Mouse (Mus musculus): ENCODE measurements around the gene Atp12a. TPM values are rescaled to one million over a fixed set of nuclear protein-coding genes. Genes with fewer than 3 reads are reported as not detected.

Atp12a gene
- polyA plus RNA-seq, 1 experiment from 2014 or later: not detected

DNA sequence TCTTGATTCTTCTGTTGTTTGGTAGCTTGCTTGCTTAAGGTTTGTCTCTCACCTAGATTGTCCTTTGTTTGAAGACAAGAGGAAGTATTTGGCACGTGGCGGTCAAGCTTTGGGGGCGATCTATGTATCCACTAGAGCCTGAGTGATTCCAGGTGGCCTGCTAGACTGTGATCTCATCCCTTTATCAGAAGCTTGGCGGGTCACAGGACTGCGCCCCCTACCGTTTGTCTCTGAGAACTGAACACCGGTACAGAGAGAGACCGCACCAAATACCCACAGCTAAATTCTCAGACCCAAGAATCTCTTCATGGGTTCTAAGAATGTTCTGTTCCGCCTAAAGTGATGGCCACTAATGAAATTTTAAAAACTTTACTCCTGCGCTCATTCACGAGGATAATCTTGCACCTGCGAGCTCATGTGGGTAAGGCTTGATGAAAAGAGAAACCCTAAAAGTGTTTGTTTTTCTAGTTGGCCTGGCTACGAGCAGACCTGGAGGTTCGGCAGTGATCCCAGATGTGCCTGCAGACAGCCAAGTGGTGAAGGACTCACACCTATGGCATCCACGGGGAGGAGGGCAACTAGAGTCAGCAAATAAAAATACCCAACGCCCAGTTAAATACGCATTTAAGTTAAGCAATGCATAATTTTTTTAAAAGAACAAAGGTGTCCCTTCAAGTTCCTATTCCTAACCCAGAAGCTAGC lies 12.8 kb upstream of the Atp12a start:
- Histone ChIP-seq H3K9me3 (ENCODE audit: low read length) (no peaks in the 10 kb centered on the region), H3K4me3 (ENCODE audit: low read depth, low read length) (no peak overlapping the region), H3K27me3 (ENCODE audit: insufficient read depth, low read length) (no peaks in the 10 kb centered on the region), H3K4me2 (ENCODE audit: low read depth, low read length) (no peak overlapping the region), H3K27ac (ENCODE audit: low read depth) (no peak overlapping the region), H3K9ac (replicated peaks) (no peak overlapping the region), H3K4me1 (ENCODE audit: insufficient read depth) (no peaks in the 10 kb centered on the region), H3K36me3 (replicated peaks; ENCODE audit: insufficient read depth, low read length) (no peaks in the 10 kb centered on the region)
- TF ChIP-seq CTCF (IDR thresholded peaks at IDR 0.05; ENCODE audit: low read depth) (peak; percentile 64), EP300 (IDR thresholded peaks at IDR 0.05; ENCODE audit: low read depth) (no peak)
- WGBS (ENCODE audit: insufficient replicate concordance): 31% methylated on average over 17 of the region's 17 CpGs
- ATAC-seq (no peak), DNase-seq (peak; percentile 59)

- no peak overlapping the region for H3K4me3 ChIP-seq (ENCODE audit: low read depth, low read length)
- no peak overlapping the region for H3K4me2 ChIP-seq (ENCODE audit: low read depth, low read length)
- no peaks in the 10 kb centered on the region for H3K36me3 ChIP-seq (replicated peaks; ENCODE audit: insufficient read depth, low read length)
- H3K9ac ChIP-seq (replicated peaks): no peak overlapping the region
- H3K27ac ChIP-seq (ENCODE audit: low read depth): no peak overlapping the region
- H3K4me1 ChIP-seq (ENCODE audit: insufficient read depth): no peaks in the 10 kb centered on the region
- H3K27me3 ChIP-seq (ENCODE audit: insufficient read depth, low read length): no peaks in the 10 kb centered on the region
- ATAC-seq (no peak), DNase-seq (no peak)
- no peaks in the 10 kb centered on the region for H3K9me3 ChIP-seq (ENCODE audit: low read length)
- TF ChIP-seq CTCF (IDR thresholded peaks at IDR 0.05; ENCODE audit: low read depth) (no peak), EP300 (IDR thresholded peaks at IDR 0.05; ENCODE audit: low read depth) (no peak)
- WGBS (ENCODE audit: insufficient replicate concordance): 58% methylated on average over 3 of the region's 3 CpGs
These were observed 10.1 kb upstream of the Atp12a start for GRCm38 (mm10) chr14:56354803-56355202.

- ATAC-seq (no peak), DNase-seq (no peak)
- Histone ChIP-seq H3K27ac (ENCODE audit: low read depth) (no peak overlapping the region), H3K9me3 (ENCODE audit: low read length) (no peaks in the 10 kb centered on the region), H3K4me2 (ENCODE audit: low read depth, low read length) (no peak overlapping the region), H3K4me1 (ENCODE audit: insufficient read depth) (no peaks in the 10 kb centered on the region), H3K4me3 (ENCODE audit: low read depth, low read length) (no peak overlapping the region), H3K27me3 (ENCODE audit: insufficient read depth, low read length) (no peaks in the 10 kb centered on the region), H3K36me3 (replicated peaks; ENCODE audit: insufficient read depth, low read length) (no peaks in the 10 kb centered on the region), H3K9ac (replicated peaks) (no peak overlapping the region)
- WGBS (ENCODE audit: insufficient replicate concordance): 67% methylated on average over 8 of the region's 8 CpGs
- TF ChIP-seq CTCF (IDR thresholded peaks at IDR 0.05; ENCODE audit: low read depth) (no peak), EP300 (IDR thresholded peaks at IDR 0.05; ENCODE audit: low read depth) (no peak)
These were observed 9.5 kb upstream of the Atp12a start for GRCm38 (mm10) chr14:56355396-56355795.

DNA sequence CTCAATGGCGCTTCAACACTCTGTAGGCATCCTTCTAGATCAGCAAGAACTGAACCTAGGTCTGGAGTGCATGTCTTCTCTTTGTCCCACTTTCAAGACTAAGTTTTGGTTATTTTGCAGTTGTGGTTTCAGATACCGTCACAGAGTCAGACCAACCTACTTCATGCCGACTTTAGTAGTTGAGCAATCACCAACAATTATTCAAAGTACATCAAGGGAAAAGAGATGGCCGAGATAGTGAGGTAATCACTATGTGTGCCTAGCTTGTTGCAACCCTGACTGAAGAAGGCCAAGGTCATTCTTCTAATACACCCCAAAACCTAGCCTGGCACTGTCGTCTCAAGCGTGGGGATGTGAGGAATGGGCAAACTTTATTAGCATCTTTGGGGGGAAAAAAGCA lies 8.7 kb upstream of the Atp12a start:
- Histone ChIP-seq H3K27me3 (ENCODE audit: insufficient read depth, low read length) (no peaks in the 10 kb centered on the region), H3K9me3 (ENCODE audit: low read length) (no peaks in the 10 kb centered on the region), H3K27ac (ENCODE audit: low read depth) (no peak overlapping the region), H3K36me3 (replicated peaks; ENCODE audit: insufficient read depth, low read length) (no peaks in the 10 kb centered on the region), H3K9ac (replicated peaks) (no peak overlapping the region), H3K4me2 (ENCODE audit: low read depth, low read length) (no peak overlapping the region), H3K4me1 (ENCODE audit: insufficient read depth) (no peaks in the 10 kb centered on the region), H3K4me3 (ENCODE audit: low read depth, low read length) (no peak overlapping the region)
- 59% methylated on average over 6 of the region's 6 CpGs for WGBS (ENCODE audit: insufficient replicate concordance)
- DNase-seq: no peak
- no peak for ATAC-seq
- TF ChIP-seq CTCF (IDR thresholded peaks at IDR 0.05; ENCODE audit: low read depth): no peak

DNA sequence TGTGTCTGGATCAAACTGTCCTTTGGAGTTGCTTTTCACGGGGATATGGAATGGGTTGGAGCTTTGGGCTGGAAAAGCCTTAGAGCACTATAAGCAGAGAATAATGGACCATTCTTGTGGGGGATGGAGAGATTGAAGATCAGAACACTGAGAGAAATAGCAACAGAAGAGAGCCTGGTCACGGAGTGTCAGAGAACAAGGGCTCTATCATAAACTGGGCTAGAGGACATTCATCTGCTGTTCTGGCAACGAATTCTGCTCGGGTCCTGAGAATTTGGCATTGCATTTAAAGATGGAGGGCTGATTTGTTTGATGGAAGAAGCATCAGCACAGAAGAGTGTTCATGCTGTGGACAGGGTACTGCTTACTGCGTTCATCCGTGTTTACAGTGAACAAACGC lies 6.4 kb upstream of the Atp12a start:
- Histone ChIP-seq H3K4me1 (ENCODE audit: insufficient read depth) (no peaks in the 10 kb centered on the region), H3K27ac (ENCODE audit: low read depth) (no peak overlapping the region), H3K4me2 (ENCODE audit: low read depth, low read length) (no peak overlapping the region), H3K9me3 (ENCODE audit: low read length) (no peaks in the 10 kb centered on the region), H3K36me3 (replicated peaks; ENCODE audit: insufficient read depth, low read length) (no peaks in the 10 kb centered on the region), H3K27me3 (ENCODE audit: insufficient read depth, low read length) (peaks cover 6% of the 10 kb centered on the region; the same call in 1 of the 2 replicates), H3K4me3 (ENCODE audit: low read depth, low read length) (no peak overlapping the region), H3K9ac (replicated peaks) (no peak overlapping the region)
- WGBS (ENCODE audit: insufficient replicate concordance): 74% methylated on average over 7 of the region's 7 CpGs
- no peak for TF ChIP-seq EP300 (IDR thresholded peaks at IDR 0.05; ENCODE audit: low read depth)
- TF ChIP-seq CTCF (IDR thresholded peaks at IDR 0.05; ENCODE audit: low read depth): no peak
- ATAC-seq: no peak
- DNase-seq: no peak

GRCm38 (mm10) chr14:56359131-56359530 lies 5.7 kb upstream of the Atp12a start:
- TF ChIP-seq EP300 (IDR thresholded peaks at IDR 0.05; ENCODE audit: low read depth) (no peak), CTCF (IDR thresholded peaks at IDR 0.05; ENCODE audit: low read depth) (no peak)
- H3K9me3 ChIP-seq (ENCODE audit: low read length): no peaks in the 10 kb centered on the region
- no peaks in the 10 kb centered on the region for H3K4me1 ChIP-seq (ENCODE audit: insufficient read depth)
- H3K36me3 ChIP-seq (replicated peaks; ENCODE audit: insufficient read depth, low read length): no peaks in the 10 kb centered on the region
- H3K27me3 ChIP-seq (ENCODE audit: insufficient read depth, low read length): peaks cover 12% of the 10 kb centered on the region
- H3K27ac ChIP-seq (ENCODE audit: low read depth): no peak overlapping the region
- 61% methylated on average over 6 of the region's 6 CpGs for WGBS (ENCODE audit: insufficient replicate concordance)
- H3K4me3 ChIP-seq (ENCODE audit: low read depth, low read length): no peak overlapping the region
- DNase-seq (no peak), ATAC-seq (no peak)
- H3K4me2 ChIP-seq (ENCODE audit: low read depth, low read length): no peak overlapping the region
- H3K9ac ChIP-seq (replicated peaks): no peak overlapping the region
